Mouse (Mus musculus) mesoderm, embryonic 11.5 days (tissue): ENCODE data around the gene Fam199x.

Experiments
- DNase-seq: peaks from one replicate; pipeline ENCODE4 v3.0.0-alpha.2; 2012; ENCODE audit warnings: low read depth, low spot score

The Fam199x gene

GRCm38 (mm10) chrX:137049425-137050225, at the start of gene Fam199x:
Fam199x (plus strand) TSS chrX:137049594.
- peak; percentile 77 for DNase-seq

GRCm38 (mm10) chrX:137015099-137015709, 34.2 kb upstream of the Fam199x start:
- peak; percentile 70 for DNase-seq

- DNase-seq, result no peak
These were observed 31.7 kb upstream of the Fam199x start for GRCm38 (mm10) chrX:137017668-137018067.

GRCm38 (mm10) chrX:137019310-137019709, 30.1 kb upstream of the Fam199x start:
- DNase-seq, result peak; percentile 62

GRCm38 (mm10) chrX:137030916-137031315, 18.5 kb upstream of the Fam199x start:
- DNase-seq, result no peak

- DNase-seq, result no peak
These were observed 17.7 kb upstream of the Fam199x start for GRCm38 (mm10) chrX:137031726-137032125.

GRCm38 (mm10) chrX:137034322-137034721, 15.1 kb upstream of the Fam199x start:
- DNase-seq, result no peak

GRCm38 (mm10) chrX:137037470-137037999, 11.9 kb upstream of the Fam199x start:
- DNase-seq, result no peak

- DNase-seq, result peak; percentile 93
These were observed 11.4 kb upstream of the Fam199x start, which contains the start of gene Slc25a53 for GRCm38 (mm10) chrX:137038000-137038483. Slc25a53 (minus strand) TSS chrX:137038302.

GRCm38 (mm10) chrX:137038502-137038901, 10.9 kb upstream of the Fam199x start:
- no peak for DNase-seq

- no peak for DNase-seq
These were observed 352 bp upstream of the Fam199x start for GRCm38 (mm10) chrX:137049060-137049424.

- no peak for DNase-seq
These were observed 13.8 kb downstream of the Fam199x start for GRCm38 (mm10) chrX:137063202-137063601.

- no peak for DNase-seq
These were observed 55.1 kb downstream of the Fam199x start for GRCm38 (mm10) chrX:137104531-137104930.

GRCm38 (mm10) chrX:137106498-137106897, 57.1 kb downstream of the Fam199x start:
- no peak for DNase-seq

GRCm38 (mm10) chrX:137118097-137118746, 68.8 kb downstream of the Fam199x start:
- DNase-seq, result peak; percentile 73

- DNase-seq, result no peak
These were observed 70.5 kb downstream of the Fam199x start for GRCm38 (mm10) chrX:137119675-137120423.

GRCm38 (mm10) chrX:137121718-137122117, 72.3 kb downstream of the Fam199x start, which contains the start of gene Esx1:
Esx1 (minus strand) TSS chrX:137122083.
- no peak for DNase-seq

- DNase-seq, result no peak
These were observed 78.1 kb downstream of the Fam199x start for GRCm38 (mm10) chrX:137127542-137127941.
